Mouse (Mus musculus) limb, embryonic 14.5 days (tissue): ENCODE data around the gene Ilf3. TPM values are rescaled to one million over a fixed set of nuclear protein-coding genes. Genes with fewer than 3 reads are reported as not detected.

ENCODE experiments used
- ATAC-seq: fragments of 200-750 bp; cut with Nextera tagmentation; 2 replicates; pipeline ENCODE4 v1.8.0; 2017; ENCODE audit warnings: low read depth, moderate number of reproducible peaks, moderate TSS enrichment; ENCODE audit not compliant: low FRiP score
- DNase-seq: peaks from one replicate; pipeline ENCODE4 v3.0.0-alpha.2; 2015; ENCODE audit warnings: low spot score
- H3K27ac ChIP-seq: fragments of 300-500 bp; sonication (generic); replicated peaks from 2 replicates; pipeline ENCODE4 v1.5.1; 2014; ENCODE audit warnings: low read depth, mild to moderate bottlenecking, low read length, moderate library complexity, mixed read lengths
- H3K27me3 ChIP-seq: fragments of 300-500 bp; sonication (generic); 2 replicates; pipeline ENCODE4 v1.6.1; 2014; ENCODE audit warnings: low read length, mixed read lengths; ENCODE audit not compliant: control insufficient read depth, insufficient read depth
- H3K36me3 ChIP-seq: fragments of 300-500 bp; sonication (generic); 2 replicates; pipeline ENCODE4 v1.6.1; 2014; ENCODE audit warnings: mild to moderate bottlenecking, low read length, moderate library complexity, mixed read lengths; ENCODE audit not compliant: control insufficient read depth, insufficient read depth
- H3K4me1 ChIP-seq: fragments of 300-500 bp; sonication (generic); 2 replicates; pipeline ENCODE4 v1.6.1; 2014; ENCODE audit warnings: antibody characterized with exemption, low read length, mixed read lengths; ENCODE audit not compliant: control insufficient read depth, insufficient read depth
- H3K4me2 ChIP-seq: fragments of 300-500 bp; sonication (generic); replicated peaks from 2 replicates; pipeline ENCODE4 v1.6.1; 2014; ENCODE audit warnings: low read depth, mild to moderate bottlenecking, low read length, moderate library complexity; ENCODE audit not compliant: severe bottlenecking
- H3K4me3 ChIP-seq: fragments of 300-500 bp; sonication (generic); replicated peaks from 2 replicates; pipeline ENCODE4 v1.5.1; 2014; ENCODE audit warnings: low read length
- H3K9ac ChIP-seq: fragments of 300-500 bp; sonication (generic); 2 replicates; pipeline ENCODE4 v1.6.1; 2014; ENCODE audit warnings: mild to moderate bottlenecking, low read depth, low read length, moderate library complexity; ENCODE audit not compliant: severe bottlenecking
- H3K9me3 ChIP-seq: fragments of 300-500 bp; sonication (generic); 2 replicates; pipeline ENCODE4 v1.6.1; 2016; ENCODE audit warnings: low read length; ENCODE audit not compliant: control insufficient read depth
- POLR2A ChIP-seq: fragments of 200-500 bp; IDR thresholded peaks from 2 replicates; pipeline ENCODE4 v1.8.0; 2012; ENCODE audit warnings: inconsistent platforms, mild to moderate bottlenecking, moderate library complexity, borderline replicate concordance; ENCODE audit not compliant: insufficient read depth, insufficient read length; ENCODE audit errors: extremely low read depth
- WGBS: fragments of 180-500 bp; shearing (Covaris S2); extraction: QIAGEN DNeasy Blood & Tissue Kit; methylation state at CpG from one replicate; pipeline ENCODE4 v1.1.7; 2014; 5-methylcytosine and 5-hydroxymethylcytosine counted together
- polyA plus RNA-seq, 2 experiments: library from polyadenylated mRNA; depleted of rRNA in 1 of 2; stranded (reverse) in 1 of 2; unstranded in 1 of 2; fragments of >200 nt; fragmentation: Nextera tagmentation in 1 of 2; extraction: Ambion mirVana in 1 of 2; gene quantifications; 2 replicates each; pipeline versions ENCODE4 v1.2.1 to v1.2.3; 2012 to 2014

The Ilf3 gene
- polyA plus RNA-seq, 2 experiments, result 174 to 180 TPM

DNA sequence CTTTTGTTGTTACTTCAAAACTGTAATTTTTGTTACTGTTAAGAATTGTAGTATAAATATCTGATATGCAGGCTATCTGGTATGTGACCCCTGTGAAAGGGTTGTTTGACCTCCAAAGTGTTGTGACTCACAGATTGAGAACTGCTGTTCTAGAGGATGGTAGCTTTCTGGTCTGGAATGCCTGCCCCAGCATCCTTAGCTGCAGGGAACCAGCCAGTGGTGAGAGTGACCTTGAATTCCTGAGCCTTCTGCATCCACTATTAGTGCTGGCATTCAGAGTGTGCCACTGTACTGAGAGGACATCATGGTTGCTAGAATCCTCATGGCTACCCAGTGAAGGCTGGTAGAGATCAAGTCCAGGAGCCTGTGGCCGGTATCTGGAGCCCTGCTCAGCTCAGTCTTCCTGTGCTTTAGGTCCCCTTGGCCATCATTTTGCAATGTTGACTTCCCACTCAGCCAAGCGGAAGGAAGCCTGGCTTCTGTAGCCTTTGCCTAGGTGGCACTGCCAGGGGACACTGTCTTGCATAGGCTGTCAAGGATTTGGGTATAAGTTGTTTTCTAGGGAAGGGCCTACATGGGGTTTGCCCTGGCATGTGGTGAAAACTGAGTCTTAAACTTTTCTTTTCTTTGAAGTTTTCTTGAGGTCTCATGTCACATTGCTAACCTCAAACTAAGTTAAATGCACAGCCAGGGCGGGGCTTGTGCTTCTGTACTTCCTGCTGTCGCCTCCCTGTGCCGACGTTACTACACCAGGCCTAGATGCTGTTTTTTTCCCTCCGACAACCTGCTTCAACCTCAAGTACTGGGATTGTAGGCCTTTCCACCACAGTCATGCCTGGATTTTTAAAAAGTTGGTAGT, 68.3 kb downstream of the Ilf3 start:
- H3K4me2 ChIP-seq, result no peak overlapping the region
- no peaks in the 10 kb centered on the region for H3K27me3 ChIP-seq
- DNase-seq (no peak), ATAC-seq (no peak)
- H3K36me3 ChIP-seq, result peaks cover 3% of the 10 kb centered on the region; the same call in 1 of the 2 replicates
- no peak for TF ChIP-seq POLR2A
- H3K9ac ChIP-seq, result no peak overlapping the region
- no peak overlapping the region for H3K27ac ChIP-seq
- peaks cover 8% of the 10 kb centered on the region for H3K4me1 ChIP-seq
- no peak overlapping the region for H3K4me3 ChIP-seq
- 88% methylated on average over 7 of the region's 7 CpGs for WGBS
- no peaks in the 10 kb centered on the region for H3K9me3 ChIP-seq

DNA sequence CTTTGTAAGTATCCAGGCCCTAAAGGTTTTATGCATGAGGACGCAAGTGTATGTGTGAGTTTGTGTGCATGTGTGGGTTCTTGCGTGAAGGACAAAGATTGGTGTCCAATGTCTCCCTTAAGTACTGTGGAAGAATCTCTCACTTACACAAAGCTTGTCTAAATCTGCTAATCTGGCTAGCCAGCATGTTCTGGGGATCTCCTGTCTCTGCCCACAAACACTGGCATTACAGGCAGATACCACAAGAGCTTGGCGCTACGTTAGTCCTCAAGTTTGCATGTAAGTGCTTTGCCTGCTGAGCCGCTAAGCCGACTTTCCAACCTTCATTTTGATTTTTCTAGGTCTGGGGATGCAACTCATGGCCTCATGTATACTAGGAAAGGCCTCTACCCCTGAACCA, 69.9 kb downstream of the Ilf3 start:
- ATAC-seq, result no peak
- Histone ChIP-seq H3K4me2 (no peak overlapping the region), H3K9ac (no peak overlapping the region), H3K4me3 (no peak overlapping the region), H3K27me3 (no peaks in the 10 kb centered on the region), H3K27ac (peak overlapping the region; percentile 21; the same call in 1 of the 2 replicates), H3K9me3 (no peaks in the 10 kb centered on the region), H3K4me1 (peaks cover 8% of the 10 kb centered on the region), H3K36me3 (peaks cover 3% of the 10 kb centered on the region; the same call in 1 of the 2 replicates)
- DNase-seq, result no peak
- 92% methylated on average over 6 of the region's 6 CpGs for WGBS
- no peak for TF ChIP-seq POLR2A

DNA sequence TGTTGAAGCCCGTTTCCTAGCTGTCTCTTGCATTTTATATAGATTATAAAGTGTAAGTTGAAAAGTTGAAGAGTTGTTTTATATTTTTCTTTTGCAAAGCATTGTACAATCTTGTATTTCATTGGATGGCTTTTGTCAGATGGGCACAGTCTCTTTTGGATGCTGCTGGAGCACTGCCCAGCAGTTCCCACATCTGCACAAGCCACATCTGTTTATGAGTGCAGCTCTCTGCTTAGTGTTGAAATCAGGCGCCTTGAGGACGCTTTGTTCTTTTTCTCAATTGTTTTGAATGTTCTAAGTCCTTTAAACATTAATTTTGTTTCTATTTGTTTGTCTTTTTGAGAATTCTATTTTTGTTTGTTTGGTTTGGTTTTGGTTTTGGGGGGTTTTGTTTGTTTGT, 70.5 kb downstream of the Ilf3 start:
- Histone ChIP-seq H3K4me3 (no peak overlapping the region), H3K27me3 (no peaks in the 10 kb centered on the region), H3K4me2 (no peak overlapping the region), H3K27ac (peak overlapping the region; percentile 21; the same call in 1 of the 2 replicates), H3K9ac (no peak overlapping the region), H3K4me1 (peaks cover 8% of the 10 kb centered on the region), H3K36me3 (peaks cover 3% of the 10 kb centered on the region; the same call in 1 of the 2 replicates), H3K9me3 (no peaks in the 10 kb centered on the region)
- peak; percentile 36 for DNase-seq
- ATAC-seq, result no peak; the same call in 1 of the 2 replicates
- TF ChIP-seq POLR2A, result no peak
- WGBS, result 37% methylated on average over 3 of the region's 3 CpGs

DNA sequence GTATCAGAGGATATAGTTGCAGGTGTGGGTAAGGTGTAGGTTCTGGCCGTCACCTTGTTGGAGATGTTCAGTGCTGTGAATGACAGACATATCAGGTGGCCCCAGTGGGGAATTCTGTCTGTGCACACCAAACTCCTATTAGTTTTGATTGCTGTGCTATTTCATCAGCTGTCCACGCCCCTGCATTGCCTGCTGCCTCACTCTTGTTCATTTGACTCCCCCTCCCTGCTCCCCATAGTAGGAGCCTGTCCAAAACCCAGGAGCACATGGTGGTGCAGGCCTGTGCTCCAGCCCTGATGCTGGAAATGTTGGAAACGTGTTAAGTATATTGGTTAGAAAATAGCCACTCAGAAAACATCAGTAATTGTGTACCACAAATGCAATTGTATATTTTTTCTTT, 71.8 kb downstream of the Ilf3 start:
- Histone ChIP-seq H3K27me3 (no peaks in the 10 kb centered on the region), H3K36me3 (peaks cover 3% of the 10 kb centered on the region; the same call in 1 of the 2 replicates), H3K4me3 (no peak overlapping the region), H3K4me2 (no peak overlapping the region), H3K27ac (no peak overlapping the region), H3K9me3 (no peaks in the 10 kb centered on the region), H3K9ac (no peak overlapping the region), H3K4me1 (peaks cover 8% of the 10 kb centered on the region)
- ATAC-seq, result no peak
- no peak for TF ChIP-seq POLR2A
- 71% methylated on average over 3 of the region's 3 CpGs for WGBS
- no peak for DNase-seq

DNA sequence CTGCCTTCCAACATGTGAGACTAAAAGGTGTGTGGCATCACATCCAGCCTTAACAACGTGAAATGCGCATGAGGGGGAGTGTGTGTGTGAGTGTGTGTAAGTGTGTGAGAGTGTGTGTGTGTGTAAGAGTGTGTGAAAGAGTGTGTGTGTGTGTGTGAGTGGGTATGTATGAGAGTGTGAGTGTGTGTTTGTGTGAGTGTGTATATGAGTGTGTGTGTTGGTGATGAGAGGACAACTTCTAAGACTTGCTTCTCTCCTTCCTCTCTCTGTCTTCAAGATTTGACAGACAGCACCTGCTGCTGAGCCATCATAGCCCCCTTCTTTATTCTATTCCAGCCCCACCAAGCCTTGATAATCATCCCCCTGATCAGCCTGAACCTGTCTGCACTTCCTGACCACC, 72.2 kb downstream of the Ilf3 start:
- Histone ChIP-seq H3K9me3 (no peaks in the 10 kb centered on the region), H3K4me1 (peaks cover 8% of the 10 kb centered on the region), H3K27me3 (no peaks in the 10 kb centered on the region), H3K4me3 (no peak overlapping the region), H3K27ac (no peak overlapping the region), H3K9ac (no peak overlapping the region), H3K4me2 (no peak overlapping the region), H3K36me3 (peaks cover 3% of the 10 kb centered on the region; the same call in 1 of the 2 replicates)
- WGBS, result 91% methylated on average over 2 of the region's 2 CpGs
- ATAC-seq (no peak), DNase-seq (no peak)
- no peak for TF ChIP-seq POLR2A
